Mouse (Mus musculus): ENCODE data around the gene Slc35f1. TPM values are rescaled to one million over a fixed set of nuclear protein-coding genes. Genes with fewer than 3 reads are reported as not detected.

The Slc35f1 gene
- polyA plus RNA-seq (2014; fragmentation: Nextera tagmentation; extraction: Ambion mirVana): 18.6 and 24.1 TPM in 2 replicates

DNA sequence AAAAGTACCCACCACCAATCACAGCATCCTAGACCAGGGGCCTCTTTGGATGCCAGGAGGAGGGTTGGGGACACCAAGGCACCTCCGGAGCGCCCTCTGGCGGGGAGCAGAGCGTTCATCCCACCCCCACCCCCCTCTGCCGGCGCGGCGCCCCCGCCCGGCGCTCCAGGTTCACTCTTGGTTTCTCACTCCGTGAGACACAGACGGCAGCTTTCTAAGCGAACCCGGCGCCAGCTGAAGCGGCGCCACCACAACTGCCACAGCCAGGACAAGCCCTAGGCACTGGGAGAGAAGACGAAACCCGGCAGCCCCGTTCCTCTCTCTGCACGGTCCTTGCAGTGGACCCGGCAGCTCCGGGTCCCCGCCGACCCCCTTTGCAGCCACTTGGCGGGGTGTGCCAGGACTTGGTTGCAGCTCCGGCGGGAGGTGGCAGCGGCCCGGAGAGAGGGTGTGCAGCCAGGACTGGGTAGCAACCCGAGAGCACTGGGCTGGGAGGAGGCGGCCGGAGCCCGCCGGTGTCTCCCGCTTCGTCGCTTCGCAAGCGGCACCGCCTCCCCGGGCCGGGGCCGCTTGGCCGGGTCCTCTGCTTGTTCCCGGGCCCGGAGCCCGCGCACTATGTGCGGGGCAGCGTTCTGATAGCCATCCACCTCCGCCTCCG lies at the start of gene Slc35f1:
Gene Slc35f1, plus strand, starts transcription at position 200 of the 658 bp plus-strand sequence.
- peak within 1 kb of the TSS; percentile 98 for H3K9ac ChIP-seq (ENCODE audit: low read length)
- peak within 1 kb of the TSS; percentile 70 for H3K4me2 ChIP-seq (ENCODE audit: low read length)
- peak; percentile 94 for DNase-seq (ENCODE audit: low spot score)
- H3K27ac ChIP-seq (ENCODE audit: low read depth, low read length): peak within 1 kb of the TSS; percentile 96
- H3K4me1 ChIP-seq (ENCODE audit: control insufficient read depth, insufficient read depth, low read length): no peaks in the 10 kb centered on the region
- peak; percentile 91 for ATAC-seq
- H3K4me3 ChIP-seq (ENCODE audit: low read depth, low read length): peak within 1 kb of the TSS; percentile 89
- under 1% methylated on average over 53 of the region's 54 CpGs for WGBS
- H3K36me3 ChIP-seq (ENCODE audit: control insufficient read depth, insufficient read depth, low read length): no peaks in the 10 kb centered on the region
- H3K27me3 ChIP-seq (replicated peaks; ENCODE audit: control insufficient read depth, insufficient read depth, low read length): no peaks in the 10 kb centered on the region
- H3K9me3 ChIP-seq (replicated peaks; ENCODE audit: control insufficient read depth, low read length): no peaks in the 10 kb centered on the region

DNA sequence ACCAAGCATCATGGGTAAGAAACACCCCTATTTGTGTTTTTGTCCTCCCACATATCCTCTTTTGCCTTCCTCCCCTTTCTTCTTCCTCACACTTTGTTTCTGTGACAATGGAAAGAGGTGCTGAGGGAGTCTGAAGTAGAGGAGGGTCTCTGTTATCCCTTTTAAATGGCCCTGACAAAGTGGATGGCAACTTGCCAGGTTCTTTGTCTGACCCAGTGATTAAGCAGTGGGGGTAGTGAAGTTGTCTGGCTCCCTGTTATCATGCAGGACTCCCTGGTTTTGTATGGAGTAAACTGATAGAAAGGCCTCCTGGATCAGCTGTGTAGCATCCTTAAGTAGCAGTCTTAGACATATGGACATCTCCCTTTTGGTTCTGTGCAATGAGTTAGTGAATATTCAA lies 19.1 kb upstream of the Slc35f1 start:
- no peaks in the 10 kb centered on the region for H3K27me3 ChIP-seq (replicated peaks; ENCODE audit: control insufficient read depth, insufficient read depth, low read length)
- no peaks in the 10 kb centered on the region for H3K9me3 ChIP-seq (replicated peaks; ENCODE audit: control insufficient read depth, low read length)
- H3K36me3 ChIP-seq (ENCODE audit: control insufficient read depth, insufficient read depth, low read length): no peaks in the 10 kb centered on the region
- no peak overlapping the region for H3K9ac ChIP-seq (ENCODE audit: low read length)
- H3K4me2 ChIP-seq (ENCODE audit: low read length): no peak overlapping the region
- ATAC-seq (peak; percentile 69), DNase-seq (ENCODE audit: low spot score) (peak; percentile 53)
- H3K4me1 ChIP-seq (ENCODE audit: control insufficient read depth, insufficient read depth, low read length): peaks cover 3% of the 10 kb centered on the region; the same call in 1 of the 2 replicates
- H3K4me3 ChIP-seq (ENCODE audit: low read depth, low read length): no peak overlapping the region
- H3K27ac ChIP-seq (ENCODE audit: low read depth, low read length): no peak overlapping the region

DNA sequence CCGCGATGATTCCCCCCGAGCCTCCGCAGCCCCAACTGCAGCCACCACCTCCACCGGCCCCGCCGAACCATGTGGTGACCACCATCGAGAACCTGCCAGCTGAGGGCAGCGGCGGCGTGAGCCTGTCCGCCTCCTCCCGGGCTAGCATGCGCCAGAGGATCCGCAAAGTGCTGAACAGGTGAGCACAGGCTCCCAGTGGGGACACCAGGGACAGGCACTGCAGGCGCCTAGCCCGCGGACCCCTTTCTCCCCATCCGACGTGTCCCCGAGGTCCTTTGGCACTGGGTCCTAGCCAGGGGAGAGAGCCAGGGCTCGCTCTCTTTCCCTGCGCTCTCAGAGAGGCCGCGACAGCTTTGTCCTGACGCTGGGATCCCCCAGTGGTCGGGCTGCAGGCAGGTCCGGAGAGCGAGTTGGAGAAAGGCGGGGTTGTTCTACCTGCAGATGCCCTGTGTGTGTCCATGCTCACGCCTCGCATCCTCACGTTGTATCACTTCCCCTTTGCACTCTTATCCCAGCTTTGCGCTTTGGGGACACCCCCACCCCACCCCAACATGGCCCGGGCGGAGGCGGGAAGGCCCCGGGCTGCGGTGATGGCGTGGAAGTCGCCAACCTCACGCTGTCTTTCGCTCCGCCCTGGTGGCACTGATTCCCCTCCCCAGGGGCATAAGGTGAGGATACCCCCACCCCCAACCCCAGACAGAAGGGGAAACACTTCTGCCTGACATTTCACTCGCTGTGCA lies 829 bp downstream of the Slc35f1 start:
- Histone ChIP-seq H3K4me1 (ENCODE audit: control insufficient read depth, insufficient read depth, low read length) (no peaks in the 10 kb centered on the region), H3K27me3 (replicated peaks; ENCODE audit: control insufficient read depth, insufficient read depth, low read length) (no peaks in the 10 kb centered on the region), H3K4me2 (ENCODE audit: low read length) (peak overlapping the region; percentile 70), H3K9me3 (replicated peaks; ENCODE audit: control insufficient read depth, low read length) (no peaks in the 10 kb centered on the region), H3K36me3 (ENCODE audit: control insufficient read depth, insufficient read depth, low read length) (no peaks in the 10 kb centered on the region), H3K9ac (ENCODE audit: low read length) (peak overlapping the region; percentile 98), H3K4me3 (ENCODE audit: low read depth, low read length) (peak overlapping the region; percentile 89), H3K27ac (ENCODE audit: low read depth, low read length) (peak overlapping the region; percentile 96)
- under 1% methylated on average over 45 of the region's 45 CpGs for WGBS
- DNase-seq (ENCODE audit: low spot score) (peak; percentile 63), ATAC-seq (peak; percentile 70)

DNA sequence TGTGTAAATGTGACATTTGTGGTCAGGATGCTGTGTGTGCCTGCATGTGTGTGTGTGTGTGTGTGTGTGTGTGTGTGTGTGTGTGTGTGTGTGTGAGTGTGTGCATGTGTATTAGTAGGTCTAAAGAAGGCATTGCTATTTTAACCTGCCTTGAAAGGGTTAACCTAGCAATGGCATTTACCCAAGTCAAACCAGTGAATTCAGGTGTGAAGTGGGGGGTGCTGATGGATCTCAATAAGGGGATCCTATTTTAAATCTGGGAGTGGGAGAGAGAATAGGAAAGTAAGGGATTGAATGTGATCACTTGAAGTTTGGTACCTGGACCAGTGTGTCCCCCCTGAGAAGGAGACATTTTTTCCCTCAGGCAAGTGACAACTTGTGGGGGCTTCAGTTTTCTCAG lies 13.4 kb downstream of the Slc35f1 start:
- ATAC-seq (no peak; the same call in 1 of the 2 replicates), DNase-seq (ENCODE audit: low spot score) (no peak)
- peak overlapping the region; percentile 81 for H3K9ac ChIP-seq (ENCODE audit: low read length)

DNA sequence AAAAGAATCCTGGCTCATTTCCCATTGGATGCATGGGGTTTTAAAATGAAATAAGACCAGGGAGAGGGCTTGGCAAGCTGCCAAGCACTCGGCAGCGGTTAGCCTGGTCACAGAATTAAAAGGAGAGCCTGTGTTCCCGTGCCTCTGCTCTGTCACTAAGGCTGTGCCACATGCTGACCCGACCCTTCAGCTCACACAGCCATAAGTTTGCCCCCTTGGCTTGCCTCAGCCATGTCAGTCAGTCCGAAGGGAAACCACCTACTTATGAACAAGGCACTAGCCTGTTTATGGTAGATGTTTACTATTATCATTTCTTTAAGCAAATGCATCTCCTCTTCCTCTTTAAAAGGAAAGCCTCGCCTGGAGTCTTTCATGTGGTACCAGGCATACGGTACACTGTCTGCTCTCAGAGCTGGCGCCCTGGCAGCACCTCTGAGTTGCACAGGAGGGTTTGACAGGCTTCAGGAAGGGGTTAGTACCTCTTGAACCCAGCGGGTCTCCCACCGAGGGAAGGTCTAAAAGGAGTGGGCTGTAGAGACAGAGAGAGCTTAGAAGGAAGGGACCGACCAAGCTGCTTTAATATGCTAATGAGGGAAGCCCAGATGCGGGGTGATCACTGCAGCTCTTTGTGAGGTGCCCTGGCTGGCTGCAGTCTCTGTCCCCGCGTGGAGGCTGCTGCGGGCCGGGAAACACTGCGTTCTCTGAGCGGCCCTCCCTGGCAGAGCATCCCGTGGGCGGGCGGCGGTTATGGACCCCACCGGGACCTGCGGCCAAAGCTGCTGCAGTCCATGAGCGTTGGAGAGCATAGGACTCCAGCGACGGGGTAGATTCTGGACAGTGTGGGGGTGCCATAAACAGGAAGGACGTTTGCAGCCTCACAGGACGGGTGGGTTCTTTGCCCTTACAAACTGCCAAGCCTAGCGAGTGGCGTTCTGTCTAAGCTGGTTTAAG lies 14.0 kb downstream of the Slc35f1 start:
- peak; percentile 88 for ATAC-seq
- Histone ChIP-seq H3K4me2 (ENCODE audit: low read length) (peak overlapping the region; percentile 84), H3K27me3 (replicated peaks; ENCODE audit: control insufficient read depth, insufficient read depth, low read length) (no peaks in the 10 kb centered on the region), H3K9ac (ENCODE audit: low read length) (peak overlapping the region; percentile 81), H3K36me3 (ENCODE audit: control insufficient read depth, insufficient read depth, low read length) (no peaks in the 10 kb centered on the region), H3K9me3 (replicated peaks; ENCODE audit: control insufficient read depth, low read length) (no peaks in the 10 kb centered on the region), H3K4me1 (ENCODE audit: control insufficient read depth, insufficient read depth, low read length) (peaks cover 14% of the 10 kb centered on the region), H3K4me3 (ENCODE audit: low read depth, low read length) (peak overlapping the region; percentile 47), H3K27ac (ENCODE audit: low read depth, low read length) (peak overlapping the region; percentile 97)
- peak; percentile 95 for DNase-seq (ENCODE audit: low spot score)
- under 1% methylated on average over 31 of the region's 31 CpGs for WGBS

More for the DNA sequence above, 13.4 kb downstream of the Slc35f1 start:
- Histone ChIP-seq H3K9me3 (replicated peaks; ENCODE audit: control insufficient read depth, low read length) (no peaks in the 10 kb centered on the region), H3K27me3 (replicated peaks; ENCODE audit: control insufficient read depth, insufficient read depth, low read length) (no peaks in the 10 kb centered on the region), H3K4me2 (ENCODE audit: low read length) (peak overlapping the region; percentile 84), H3K36me3 (ENCODE audit: control insufficient read depth, insufficient read depth, low read length) (no peaks in the 10 kb centered on the region), H3K4me3 (ENCODE audit: low read depth, low read length) (peak overlapping the region; percentile 47; the same call in 1 of the 2 replicates), H3K4me1 (ENCODE audit: control insufficient read depth, insufficient read depth, low read length) (peaks cover 14% of the 10 kb centered on the region), H3K27ac (ENCODE audit: low read depth, low read length) (peak overlapping the region; percentile 97)

DNA sequence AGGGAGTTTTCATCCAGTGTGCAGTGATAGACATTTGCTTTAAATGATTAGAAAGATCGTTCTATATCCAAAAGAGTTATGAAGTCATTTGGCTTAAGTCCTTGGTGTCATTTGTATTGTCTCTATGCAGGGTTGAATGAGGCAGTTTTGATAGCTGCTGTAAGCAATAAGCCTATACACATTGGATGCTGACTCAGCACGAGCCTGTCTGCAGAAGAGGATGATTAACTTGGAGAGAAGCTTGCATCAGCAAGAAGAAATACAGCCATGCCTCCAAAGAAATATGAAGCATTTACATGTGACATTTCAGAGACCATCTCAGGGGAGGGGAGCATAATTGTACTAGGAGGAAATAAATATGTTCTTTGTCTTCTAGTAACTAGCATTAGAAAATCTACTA lies 19.1 kb downstream of the Slc35f1 start:
- H3K27ac ChIP-seq (ENCODE audit: low read depth, low read length): no peak overlapping the region
- no peak for DNase-seq (ENCODE audit: low spot score)
- H3K4me3 ChIP-seq (ENCODE audit: low read depth, low read length): no peak overlapping the region
- no peaks in the 10 kb centered on the region for H3K36me3 ChIP-seq (ENCODE audit: control insufficient read depth, insufficient read depth, low read length)
- no peaks in the 10 kb centered on the region for H3K27me3 ChIP-seq (replicated peaks; ENCODE audit: control insufficient read depth, insufficient read depth, low read length)
- no peak for ATAC-seq
- no peak overlapping the region for H3K4me2 ChIP-seq (ENCODE audit: low read length)
- no peak overlapping the region for H3K9ac ChIP-seq (ENCODE audit: low read length)
- WGBS: 80% methylated on average over 2 of the region's 2 CpGs
- H3K9me3 ChIP-seq (replicated peaks; ENCODE audit: control insufficient read depth, low read length): no peaks in the 10 kb centered on the region
- H3K4me1 ChIP-seq (ENCODE audit: control insufficient read depth, insufficient read depth, low read length): peaks cover 5% of the 10 kb centered on the region; the same call in 1 of the 2 replicates

DNA sequence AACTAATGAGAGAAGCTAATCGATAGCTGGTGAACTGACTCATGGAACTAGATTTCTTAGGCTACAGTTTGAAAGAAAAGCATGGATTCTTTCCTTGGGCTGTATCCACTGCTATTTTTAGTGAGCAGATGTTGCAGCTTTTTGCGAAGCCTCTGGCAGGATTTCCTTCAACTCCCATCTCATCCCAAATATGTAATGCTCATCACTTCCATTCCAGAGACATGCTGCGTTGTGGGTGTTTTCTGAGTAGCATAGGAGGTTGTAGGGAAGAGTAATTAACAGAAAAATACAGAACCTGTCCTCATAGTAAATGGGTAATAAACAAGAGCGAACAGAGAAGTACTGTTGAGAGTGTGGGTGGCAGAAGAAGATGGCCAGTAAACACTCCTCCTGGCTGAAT lies 21.8 kb downstream of the Slc35f1 start:
- DNase-seq (ENCODE audit: low spot score): no peak
- Histone ChIP-seq H3K4me3 (ENCODE audit: low read depth, low read length) (no peak overlapping the region), H3K27me3 (replicated peaks; ENCODE audit: control insufficient read depth, insufficient read depth, low read length) (no peaks in the 10 kb centered on the region), H3K9ac (ENCODE audit: low read length) (no peak overlapping the region), H3K36me3 (ENCODE audit: control insufficient read depth, insufficient read depth, low read length) (no peaks in the 10 kb centered on the region), H3K4me1 (ENCODE audit: control insufficient read depth, insufficient read depth, low read length) (no peaks in the 10 kb centered on the region), H3K9me3 (replicated peaks; ENCODE audit: control insufficient read depth, low read length) (no peaks in the 10 kb centered on the region), H3K4me2 (ENCODE audit: low read length) (no peak overlapping the region), H3K27ac (ENCODE audit: low read depth, low read length) (no peak overlapping the region)
- no peak for ATAC-seq
- 90% methylated on average over 4 of the region's 4 CpGs for WGBS

DNA sequence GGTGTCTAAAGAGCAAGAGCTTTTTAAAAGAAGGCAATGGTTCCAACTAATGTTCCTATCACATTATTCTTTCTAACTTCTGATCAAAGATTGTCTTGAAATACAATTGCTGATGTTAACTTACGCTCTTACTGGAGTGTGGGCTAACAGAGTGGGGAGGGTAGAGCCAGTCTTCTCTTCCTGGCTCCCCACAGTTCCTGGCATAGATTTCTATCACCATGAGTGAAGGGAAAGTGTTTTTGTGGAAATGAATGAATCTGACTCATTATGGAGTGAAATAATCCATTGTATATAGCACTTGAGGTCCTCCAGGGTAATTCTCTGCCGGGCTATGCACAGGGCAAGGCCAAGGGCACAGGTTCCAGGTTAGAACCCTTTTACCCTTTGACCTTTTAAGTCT lies 24.2 kb downstream of the Slc35f1 start:
- no peak for ATAC-seq

More for the DNA sequence above, 24.2 kb downstream of the Slc35f1 start:
- DNase-seq (ENCODE audit: low spot score): no peak
- Histone ChIP-seq H3K9me3 (replicated peaks; ENCODE audit: control insufficient read depth, low read length) (no peaks in the 10 kb centered on the region), H3K27me3 (replicated peaks; ENCODE audit: control insufficient read depth, insufficient read depth, low read length) (no peaks in the 10 kb centered on the region), H3K4me3 (ENCODE audit: low read depth, low read length) (no peak overlapping the region), H3K9ac (ENCODE audit: low read length) (no peak overlapping the region), H3K4me1 (ENCODE audit: control insufficient read depth, insufficient read depth, low read length) (no peaks in the 10 kb centered on the region), H3K36me3 (ENCODE audit: control insufficient read depth, insufficient read depth, low read length) (no peaks in the 10 kb centered on the region), H3K27ac (ENCODE audit: low read depth, low read length) (no peak overlapping the region), H3K4me2 (ENCODE audit: low read length) (no peak overlapping the region)
- 75% methylated on average over 2 of the region's 2 CpGs for WGBS
